Mouse (Mus musculus): ENCODE results near the gene Fbxl20. TPM values are rescaled to one million over a fixed set of nuclear protein-coding genes. Genes with fewer than 3 reads are reported as not detected.
A peak's percentile ranks its signal among the peaks of the same experiment; 100 is the strongest.

The Fbxl20 gene
- polyA plus RNA-seq, 1 experiment from 2014 or later: 12.9 TPM

DNA sequence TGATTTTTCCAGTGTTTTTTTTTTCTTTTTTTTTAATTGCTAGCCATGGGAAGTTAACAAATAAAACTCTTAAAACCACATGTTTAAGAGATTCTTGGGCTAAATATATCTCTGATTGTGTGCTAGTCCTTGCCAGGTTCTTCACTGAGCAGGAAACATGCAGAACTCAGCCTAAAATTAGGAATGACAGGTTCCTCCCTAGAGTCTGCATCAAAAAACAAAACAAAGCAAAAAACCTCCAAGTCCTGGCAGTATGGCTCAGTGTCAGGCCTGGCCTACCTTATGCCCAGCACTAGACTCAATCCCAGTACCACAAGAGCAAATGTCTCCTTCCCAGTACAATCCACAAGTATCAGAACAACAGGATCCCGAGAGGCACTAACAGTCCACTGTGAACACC, 35.8 kb downstream of the Fbxl20 start:
- Histone ChIP-seq H3K4me2 (no peak overlapping the region), H3K27ac (ENCODE audit: low read depth, low read length) (no peak overlapping the region), H3K9ac (ENCODE audit: low read depth, low read length) (no peak overlapping the region), H3K4me3 (ENCODE audit: low read depth, low read length) (no peak overlapping the region), H3K27me3 (ENCODE audit: control insufficient read depth, insufficient read depth, low read length) (no peaks in the 10 kb centered on the region), H3K4me1 (ENCODE audit: control insufficient read depth, insufficient read depth, low read length) (no peaks in the 10 kb centered on the region), H3K36me3 (ENCODE audit: control insufficient read depth, insufficient read depth, low read length) (peaks cover 2% of the 10 kb centered on the region; the same call in 1 of the 2 replicates), H3K9me3 (replicated peaks; ENCODE audit: control insufficient read depth, low read length) (no peaks in the 10 kb centered on the region)
- ATAC-seq (replicated peaks; ENCODE audit: insufficient number of reproducible peaks, low FRiP score, low TSS enrichment): no peak
- WGBS (ENCODE audit: insufficient replicate concordance): 80% methylated on average over 1 of the region's 1 CpGs

DNA sequence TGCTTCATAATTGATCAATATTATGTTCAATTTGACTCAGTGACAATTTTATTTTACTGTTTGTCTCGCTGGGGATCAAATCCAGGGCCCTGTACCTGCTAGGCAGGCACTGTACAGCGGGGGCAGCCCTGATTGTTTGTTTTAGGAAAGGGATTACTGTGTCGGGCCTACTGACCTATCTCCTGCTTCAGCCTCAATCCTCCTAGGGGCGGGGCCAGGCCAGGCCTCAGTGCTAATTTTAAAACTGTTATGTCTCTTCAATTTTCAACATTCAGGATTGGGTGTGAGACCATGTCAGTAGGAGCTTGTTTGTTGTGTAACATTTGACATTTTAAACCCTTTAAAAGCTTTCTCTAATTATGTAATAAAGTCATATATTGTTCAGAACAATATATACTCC, 36.7 kb downstream of the Fbxl20 start:
- Histone ChIP-seq H3K4me3 (ENCODE audit: low read depth, low read length) (no peak overlapping the region), H3K9me3 (replicated peaks; ENCODE audit: control insufficient read depth, low read length) (no peaks in the 10 kb centered on the region), H3K4me2 (no peak overlapping the region), H3K4me1 (ENCODE audit: control insufficient read depth, insufficient read depth, low read length) (no peaks in the 10 kb centered on the region), H3K9ac (ENCODE audit: low read depth, low read length) (no peak overlapping the region), H3K27me3 (ENCODE audit: control insufficient read depth, insufficient read depth, low read length) (no peaks in the 10 kb centered on the region), H3K36me3 (ENCODE audit: control insufficient read depth, insufficient read depth, low read length) (peaks cover 2% of the 10 kb centered on the region; the same call in 1 of the 2 replicates), H3K27ac (ENCODE audit: low read depth, low read length) (no peak overlapping the region)
- 60% methylated on average over 4 of the region's 4 CpGs for WGBS (ENCODE audit: insufficient replicate concordance)
- no peak for ATAC-seq (replicated peaks; ENCODE audit: insufficient number of reproducible peaks, low FRiP score, low TSS enrichment)

DNA sequence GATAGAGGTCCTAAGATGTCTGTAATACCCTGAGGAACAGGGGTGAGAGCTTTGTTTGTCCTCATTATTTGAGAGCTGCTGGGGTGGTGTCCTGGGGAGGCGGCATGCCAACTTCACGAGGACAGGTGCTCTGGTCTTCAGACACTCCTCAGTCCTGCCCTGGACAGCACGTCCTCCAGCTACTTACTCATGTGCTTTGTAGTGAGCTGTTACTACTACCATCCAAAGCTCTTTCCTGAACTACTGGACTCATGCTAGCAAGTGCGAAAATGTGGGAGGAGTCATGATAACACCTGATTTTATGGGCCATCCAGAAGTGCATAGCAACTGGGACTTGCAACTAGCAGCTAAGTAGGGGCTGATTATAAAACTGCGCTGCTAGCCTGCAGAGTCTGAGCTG, 40.5 kb downstream of the Fbxl20 start:
- Histone ChIP-seq H3K36me3 (ENCODE audit: control insufficient read depth, insufficient read depth, low read length) (peaks cover 4% of the 10 kb centered on the region), H3K27me3 (ENCODE audit: control insufficient read depth, insufficient read depth, low read length) (no peaks in the 10 kb centered on the region), H3K4me2 (no peak overlapping the region), H3K9ac (ENCODE audit: low read depth, low read length) (no peak overlapping the region), H3K4me3 (ENCODE audit: low read depth, low read length) (no peak overlapping the region), H3K9me3 (replicated peaks; ENCODE audit: control insufficient read depth, low read length) (no peaks in the 10 kb centered on the region), H3K27ac (ENCODE audit: low read depth, low read length) (no peak overlapping the region), H3K4me1 (ENCODE audit: control insufficient read depth, insufficient read depth, low read length) (no peaks in the 10 kb centered on the region)
- WGBS (ENCODE audit: insufficient replicate concordance): 88% methylated on average over 5 of the region's 5 CpGs
- no peak for ATAC-seq (replicated peaks; ENCODE audit: insufficient number of reproducible peaks, low FRiP score, low TSS enrichment)

DNA sequence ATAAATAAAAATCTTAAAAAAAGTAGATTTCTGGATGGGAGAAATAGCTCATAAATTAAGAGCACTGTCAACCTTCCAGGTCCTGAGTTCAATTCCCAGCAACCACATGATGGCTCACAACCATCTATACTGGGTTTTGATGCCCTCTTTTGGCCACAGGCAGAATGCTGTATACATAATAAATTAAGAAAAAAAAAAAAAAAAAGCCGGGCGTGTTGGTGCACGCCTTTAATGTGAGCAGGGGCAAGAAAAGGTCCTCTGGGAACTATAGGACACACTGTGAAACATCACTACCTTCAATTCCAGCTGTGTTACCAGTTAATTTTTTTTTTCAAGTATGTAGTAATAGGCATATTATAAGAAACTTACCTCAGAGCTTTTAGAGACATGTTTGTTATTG, 48.9 kb downstream of the Fbxl20 start:
- Histone ChIP-seq H3K4me2 (no peak overlapping the region), H3K9me3 (replicated peaks; ENCODE audit: control insufficient read depth, low read length) (no peaks in the 10 kb centered on the region), H3K4me1 (ENCODE audit: control insufficient read depth, insufficient read depth, low read length) (no peaks in the 10 kb centered on the region), H3K27me3 (ENCODE audit: control insufficient read depth, insufficient read depth, low read length) (no peaks in the 10 kb centered on the region), H3K4me3 (ENCODE audit: low read depth, low read length) (no peak overlapping the region), H3K36me3 (ENCODE audit: control insufficient read depth, insufficient read depth, low read length) (peaks cover 17% of the 10 kb centered on the region), H3K9ac (ENCODE audit: low read depth, low read length) (no peak overlapping the region), H3K27ac (ENCODE audit: low read depth, low read length) (no peak overlapping the region)
- no peak for ATAC-seq (replicated peaks; ENCODE audit: insufficient number of reproducible peaks, low FRiP score, low TSS enrichment)
- 93% methylated on average over 3 of the region's 3 CpGs for WGBS (ENCODE audit: insufficient replicate concordance)

DNA sequence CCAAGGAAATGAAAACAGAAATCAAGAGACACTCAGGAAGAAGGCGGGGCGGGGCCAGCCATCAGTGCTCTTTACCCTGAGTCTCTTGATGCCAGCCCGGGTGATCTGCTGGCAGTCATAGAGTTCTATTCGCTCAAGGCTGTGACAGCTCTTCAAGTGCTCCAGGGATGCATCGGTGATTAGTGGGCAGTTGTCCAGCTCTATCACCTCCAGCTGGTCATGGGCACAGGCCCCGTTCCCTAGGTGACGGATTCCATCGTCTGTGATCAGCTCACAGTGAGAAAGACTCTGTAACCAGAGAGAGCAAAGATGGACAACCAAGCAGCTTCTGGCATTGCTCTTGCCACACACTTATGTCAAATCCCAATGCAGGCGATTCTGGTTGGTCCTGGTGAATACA, 59.6 kb downstream of the Fbxl20 start:
- H3K4me1 ChIP-seq (ENCODE audit: control insufficient read depth, insufficient read depth, low read length): 0 out of 2 replicates have a peak, but pooled peaks cover 5% of the 10 kb centered on the region
- 83% methylated on average over 9 of the region's 9 CpGs for WGBS (ENCODE audit: insufficient replicate concordance)
- H3K36me3 ChIP-seq (ENCODE audit: control insufficient read depth, insufficient read depth, low read length): peaks cover 20% of the 10 kb centered on the region
- H3K9me3 ChIP-seq (replicated peaks; ENCODE audit: control insufficient read depth, low read length): no peaks in the 10 kb centered on the region
- no peak overlapping the region for H3K4me3 ChIP-seq (ENCODE audit: low read depth, low read length)
- H3K9ac ChIP-seq (ENCODE audit: low read depth, low read length): no peak overlapping the region
- no peak overlapping the region for H3K4me2 ChIP-seq
- no peaks in the 10 kb centered on the region for H3K27me3 ChIP-seq (ENCODE audit: control insufficient read depth, insufficient read depth, low read length)
- H3K27ac ChIP-seq (ENCODE audit: low read depth, low read length): no peak overlapping the region
- ATAC-seq (replicated peaks; ENCODE audit: insufficient number of reproducible peaks, low FRiP score, low TSS enrichment): no peak

DNA sequence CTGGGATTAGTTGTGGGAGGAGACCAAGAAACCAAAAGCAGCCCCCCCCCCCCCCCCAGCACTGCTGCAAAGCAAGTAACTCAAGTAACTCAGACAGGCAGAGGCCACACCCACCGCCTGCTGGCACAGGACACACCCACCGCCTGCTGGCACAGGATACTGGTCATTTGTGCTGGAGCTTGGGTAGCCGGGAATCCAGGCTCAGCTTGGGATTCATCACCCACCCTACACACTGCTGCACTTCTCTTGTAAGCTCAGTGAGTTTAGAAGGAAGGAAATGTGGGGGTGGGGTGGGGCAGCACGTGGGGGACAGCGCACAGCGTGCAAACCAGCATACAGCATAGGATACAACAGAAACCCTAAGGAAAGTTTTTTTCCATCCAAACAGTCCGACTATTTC, 62.0 kb downstream of the Fbxl20 start:
- Histone ChIP-seq H3K36me3 (ENCODE audit: control insufficient read depth, insufficient read depth, low read length) (peaks cover 18% of the 10 kb centered on the region), H3K9me3 (replicated peaks; ENCODE audit: control insufficient read depth, low read length) (no peaks in the 10 kb centered on the region), H3K9ac (ENCODE audit: low read depth, low read length) (no peak overlapping the region), H3K4me1 (ENCODE audit: control insufficient read depth, insufficient read depth, low read length) (0 out of 2 replicates have a peak, but pooled peaks cover 5% of the 10 kb centered on the region), H3K27me3 (ENCODE audit: control insufficient read depth, insufficient read depth, low read length) (no peaks in the 10 kb centered on the region), H3K27ac (ENCODE audit: low read depth, low read length) (peak overlapping the region; percentile 37; the same call in 1 of the 2 replicates), H3K4me2 (peak overlapping the region; percentile 40), H3K4me3 (ENCODE audit: low read depth, low read length) (no peak overlapping the region)
- WGBS (ENCODE audit: insufficient replicate concordance): 44% methylated on average over 7 of the region's 7 CpGs
- ATAC-seq (replicated peaks; ENCODE audit: insufficient number of reproducible peaks, low FRiP score, low TSS enrichment): peak; percentile 71

DNA sequence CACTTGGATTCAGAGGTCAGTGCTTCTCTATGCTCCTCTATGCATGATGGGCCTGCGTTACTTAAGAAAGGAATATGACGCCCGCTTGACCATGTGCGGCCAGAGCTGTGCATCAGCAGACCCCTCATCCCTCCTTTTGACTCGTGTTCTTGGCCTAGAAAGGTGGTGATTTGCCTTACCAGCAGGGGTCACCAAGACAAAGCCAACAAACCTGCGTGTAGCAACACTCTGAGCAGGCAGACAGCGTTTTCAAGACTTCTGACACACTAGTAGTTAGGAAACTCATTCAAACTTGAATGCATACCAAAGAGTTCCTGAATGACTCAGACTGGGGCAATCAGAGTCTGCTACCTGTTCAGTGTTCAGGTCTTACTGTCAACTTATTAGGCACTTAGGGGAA, 63.6 kb downstream of the Fbxl20 start:
- no peak overlapping the region for H3K27ac ChIP-seq (ENCODE audit: low read depth, low read length)
- H3K9me3 ChIP-seq (replicated peaks; ENCODE audit: control insufficient read depth, low read length): no peaks in the 10 kb centered on the region
- 71% methylated on average over 7 of the region's 7 CpGs for WGBS (ENCODE audit: insufficient replicate concordance)
- peaks cover 9% of the 10 kb centered on the region; the same call in 1 of the 2 replicates for H3K36me3 ChIP-seq (ENCODE audit: control insufficient read depth, insufficient read depth, low read length)
- H3K9ac ChIP-seq (ENCODE audit: low read depth, low read length): no peak overlapping the region
- no peak overlapping the region for H3K4me2 ChIP-seq
- H3K4me3 ChIP-seq (ENCODE audit: low read depth, low read length): no peak overlapping the region
- 0 out of 2 replicates have a peak, but pooled peaks cover 5% of the 10 kb centered on the region for H3K4me1 ChIP-seq (ENCODE audit: control insufficient read depth, insufficient read depth, low read length)
- no peaks in the 10 kb centered on the region for H3K27me3 ChIP-seq (ENCODE audit: control insufficient read depth, insufficient read depth, low read length)
- ATAC-seq (replicated peaks; ENCODE audit: insufficient number of reproducible peaks, low FRiP score, low TSS enrichment): no peak

DNA sequence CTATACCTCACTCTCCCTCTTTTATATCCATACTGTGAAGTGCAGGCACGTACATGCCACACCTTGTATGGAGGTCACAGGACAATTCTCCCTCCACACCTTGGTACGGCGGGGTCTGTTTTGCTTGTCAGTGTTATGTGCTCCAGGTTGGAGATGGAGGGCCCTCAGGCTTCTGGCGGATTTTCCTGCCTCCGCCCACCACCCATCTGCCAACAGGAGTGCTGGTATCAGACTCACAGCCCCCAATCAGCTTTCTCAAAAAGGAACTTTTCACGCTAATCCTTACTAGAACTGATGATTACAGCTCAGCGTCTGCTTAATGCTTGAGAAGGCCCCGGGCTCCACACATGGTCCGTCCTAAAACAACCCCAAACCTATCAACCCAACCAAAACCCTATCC, 64.1 kb downstream of the Fbxl20 start:
- H3K36me3 ChIP-seq (ENCODE audit: control insufficient read depth, insufficient read depth, low read length): peaks cover 7% of the 10 kb centered on the region; the same call in 1 of the 2 replicates
- 90% methylated on average over 9 of the region's 9 CpGs for whole genome bisulfite sequencing (ENCODE audit: insufficient replicate concordance)

DNA sequence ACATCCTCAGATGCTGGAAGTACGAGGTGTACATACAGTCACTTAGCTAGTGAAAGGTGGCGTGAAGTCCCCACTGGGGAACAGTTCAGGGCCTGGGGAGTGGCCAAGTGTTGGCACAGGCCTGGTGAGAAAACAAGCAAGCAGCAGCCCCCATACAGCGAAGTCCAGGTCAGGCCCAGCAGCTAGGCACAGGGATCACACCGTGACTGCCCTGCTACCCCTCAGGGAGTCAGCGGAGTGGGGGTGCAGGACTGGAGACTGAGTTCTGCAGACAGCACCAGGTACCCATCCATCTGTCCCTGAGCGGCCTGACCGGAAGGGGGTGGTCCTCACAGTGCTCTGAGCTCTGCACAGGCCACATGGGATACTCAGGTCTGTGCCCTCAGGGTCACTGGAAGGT, 67.5 kb downstream of the Fbxl20 start:
- no peak for ATAC-seq (replicated peaks; ENCODE audit: insufficient number of reproducible peaks, low FRiP score, low TSS enrichment)
- H3K9ac ChIP-seq (ENCODE audit: low read depth, low read length): no peak overlapping the region
- 83% methylated on average over 6 of the region's 7 CpGs for WGBS (ENCODE audit: insufficient replicate concordance)

More for the DNA sequence above, 64.1 kb downstream of the Fbxl20 start:
- Histone ChIP-seq H3K27ac (ENCODE audit: low read depth, low read length) (no peak overlapping the region), H3K4me3 (ENCODE audit: low read depth, low read length) (no peak overlapping the region), H3K27me3 (ENCODE audit: control insufficient read depth, insufficient read depth, low read length) (no peaks in the 10 kb centered on the region), H3K9ac (ENCODE audit: low read depth, low read length) (no peak overlapping the region), H3K4me2 (no peak overlapping the region), H3K4me1 (ENCODE audit: control insufficient read depth, insufficient read depth, low read length) (0 out of 2 replicates have a peak, but pooled peaks cover 5% of the 10 kb centered on the region), H3K9me3 (replicated peaks; ENCODE audit: control insufficient read depth, low read length) (no peaks in the 10 kb centered on the region)
- no peak for ATAC-seq (replicated peaks; ENCODE audit: insufficient number of reproducible peaks, low FRiP score, low TSS enrichment)

More for the DNA sequence above, 67.5 kb downstream of the Fbxl20 start:
- Histone ChIP-seq H3K9me3 (replicated peaks; ENCODE audit: control insufficient read depth, low read length) (no peaks in the 10 kb centered on the region), H3K4me3 (ENCODE audit: low read depth, low read length) (no peak overlapping the region), H3K27me3 (ENCODE audit: control insufficient read depth, insufficient read depth, low read length) (no peaks in the 10 kb centered on the region), H3K4me1 (ENCODE audit: control insufficient read depth, insufficient read depth, low read length) (no peaks in the 10 kb centered on the region), H3K4me2 (no peak overlapping the region), H3K27ac (ENCODE audit: low read depth, low read length) (no peak overlapping the region), H3K36me3 (ENCODE audit: control insufficient read depth, insufficient read depth, low read length) (peaks cover 2% of the 10 kb centered on the region; the same call in 1 of the 2 replicates)

Measured in heart, embryonic 11.5 days (tissue).